Mouse (Mus musculus): ENCODE data around the gene Sctr. TPM values are rescaled to one million over a fixed set of nuclear protein-coding genes. Genes with fewer than 3 reads are reported as not detected.

Gene Sctr
- total and polyA plus RNA-seq, 2 experiments: not detected

- no peaks in the 10 kb centered on the region for H3K79me2 ChIP-seq (ENCODE audit: control insufficient read depth, insufficient read depth, low read length)
- DNase-seq (ENCODE audit: extremely low read depth, low read depth, low spot score): no peak
- TF ChIP-seq POLR2A (IDR thresholded peaks at IDR 0.05; ENCODE audit: extremely low read depth, insufficient read depth, low read length): no peak
- TF ChIP-seq CTCF (IDR thresholded peaks at IDR 0.05; ENCODE audit: low read depth, low read length): no peak
- H3K4me3 ChIP-seq (ENCODE audit: insufficient read depth, low read depth, low read length): no peak overlapping the region
- H3K27me3 ChIP-seq (ENCODE audit: control insufficient read depth, insufficient read depth, low read length): no peaks in the 10 kb centered on the region
- H3K27ac ChIP-seq (replicated peaks; ENCODE audit: insufficient read depth, low read depth, low read length): no peak overlapping the region
- no peaks in the 10 kb centered on the region for H3K36me3 ChIP-seq (ENCODE audit: control insufficient read depth, insufficient read depth, low read length)
- H3K4me1 ChIP-seq (ENCODE audit: control insufficient read depth, insufficient read depth, low read length): peaks cover 7% of the 10 kb centered on the region
- WGBS: 63% methylated on average over 9 of the region's 9 CpGs
- H3K9ac ChIP-seq (ENCODE audit: low read depth, low read length): no peak overlapping the region
Measured at GRCm38 (mm10) chr1:120077746-120078410, 71.2 kb downstream of the Sctr start.

- WGBS: 92% methylated on average over 1 of the region's 1 CpGs
- no peak for DNase-seq (ENCODE audit: extremely low read depth, low read depth, low spot score)
- Histone ChIP-seq H3K27me3 (ENCODE audit: control insufficient read depth, insufficient read depth, low read length) (no peaks in the 10 kb centered on the region), H3K27ac (replicated peaks; ENCODE audit: insufficient read depth, low read depth, low read length) (no peak overlapping the region), H3K4me3 (ENCODE audit: insufficient read depth, low read depth, low read length) (no peak overlapping the region), H3K9ac (ENCODE audit: low read depth, low read length) (no peak overlapping the region), H3K4me1 (ENCODE audit: control insufficient read depth, insufficient read depth, low read length) (no peaks in the 10 kb centered on the region), H3K36me3 (ENCODE audit: control insufficient read depth, insufficient read depth, low read length) (no peaks in the 10 kb centered on the region), H3K79me2 (ENCODE audit: control insufficient read depth, insufficient read depth, low read length) (no peaks in the 10 kb centered on the region)
- TF ChIP-seq POLR2A (IDR thresholded peaks at IDR 0.05; ENCODE audit: extremely low read depth, insufficient read depth, low read length) (no peak), CTCF (IDR thresholded peaks at IDR 0.05; ENCODE audit: low read depth, low read length) (no peak)
Measured at GRCm38 (mm10) chr1:120080632-120081031, 73.9 kb downstream of the Sctr start.

- Histone ChIP-seq H3K36me3 (ENCODE audit: control insufficient read depth, insufficient read depth, low read length) (no peaks in the 10 kb centered on the region), H3K27me3 (ENCODE audit: control insufficient read depth, insufficient read depth, low read length) (no peaks in the 10 kb centered on the region), H3K4me1 (ENCODE audit: control insufficient read depth, insufficient read depth, low read length) (no peaks in the 10 kb centered on the region), H3K79me2 (ENCODE audit: control insufficient read depth, insufficient read depth, low read length) (no peaks in the 10 kb centered on the region), H3K9ac (ENCODE audit: low read depth, low read length) (no peak overlapping the region), H3K27ac (replicated peaks; ENCODE audit: insufficient read depth, low read depth, low read length) (no peak overlapping the region), H3K4me3 (ENCODE audit: insufficient read depth, low read depth, low read length) (no peak overlapping the region)
- 22% methylated on average over 7 of the region's 7 CpGs for WGBS
- DNase-seq (ENCODE audit: extremely low read depth, low read depth, low spot score): no peak
- TF ChIP-seq POLR2A (IDR thresholded peaks at IDR 0.05; ENCODE audit: extremely low read depth, insufficient read depth, low read length) (no peak), CTCF (IDR thresholded peaks at IDR 0.05; ENCODE audit: low read depth, low read length) (no peak)
Measured at GRCm38 (mm10) chr1:120082957-120083585, 76.4 kb downstream of the Sctr start.

- H3K27ac ChIP-seq (replicated peaks; ENCODE audit: insufficient read depth, low read depth, low read length): no peak overlapping the region
- WGBS: 80% methylated on average over 5 of the region's 5 CpGs
- no peaks in the 10 kb centered on the region for H3K79me2 ChIP-seq (ENCODE audit: control insufficient read depth, insufficient read depth, low read length)
- no peaks in the 10 kb centered on the region for H3K36me3 ChIP-seq (ENCODE audit: control insufficient read depth, insufficient read depth, low read length)
- TF ChIP-seq CTCF (IDR thresholded peaks at IDR 0.05; ENCODE audit: low read depth, low read length) (no peak), POLR2A (IDR thresholded peaks at IDR 0.05; ENCODE audit: extremely low read depth, insufficient read depth, low read length) (no peak)
- DNase-seq (ENCODE audit: extremely low read depth, low read depth, low spot score): no peak
- no peaks in the 10 kb centered on the region for H3K4me1 ChIP-seq (ENCODE audit: control insufficient read depth, insufficient read depth, low read length)
- H3K27me3 ChIP-seq (ENCODE audit: control insufficient read depth, insufficient read depth, low read length): no peaks in the 10 kb centered on the region
- H3K4me3 ChIP-seq (ENCODE audit: insufficient read depth, low read depth, low read length): no peak overlapping the region
- H3K9ac ChIP-seq (ENCODE audit: low read depth, low read length): no peak overlapping the region
Measured at GRCm38 (mm10) chr1:120083921-120084517, 77.3 kb downstream of the Sctr start.

GRCm38 (mm10) chr1:120085696-120086095 is 79.0 kb downstream of the Sctr start:
- 86% methylated on average over 3 of the region's 3 CpGs for WGBS
- TF ChIP-seq CTCF (IDR thresholded peaks at IDR 0.05; ENCODE audit: low read depth, low read length) (no peak), POLR2A (IDR thresholded peaks at IDR 0.05; ENCODE audit: extremely low read depth, insufficient read depth, low read length) (no peak)
- H3K9ac ChIP-seq (ENCODE audit: low read depth, low read length): no peak overlapping the region
- H3K79me2 ChIP-seq (ENCODE audit: control insufficient read depth, insufficient read depth, low read length): no peaks in the 10 kb centered on the region
- no peaks in the 10 kb centered on the region for H3K27me3 ChIP-seq (ENCODE audit: control insufficient read depth, insufficient read depth, low read length)
- H3K4me1 ChIP-seq (ENCODE audit: control insufficient read depth, insufficient read depth, low read length): no peaks in the 10 kb centered on the region
- no peak overlapping the region for H3K27ac ChIP-seq (replicated peaks; ENCODE audit: insufficient read depth, low read depth, low read length)
- DNase-seq (ENCODE audit: extremely low read depth, low read depth, low spot score): no peak
- no peak overlapping the region for H3K4me3 ChIP-seq (ENCODE audit: insufficient read depth, low read depth, low read length)
- H3K36me3 ChIP-seq (ENCODE audit: control insufficient read depth, insufficient read depth, low read length): no peaks in the 10 kb centered on the region

GRCm38 (mm10) chr1:120086644-120087043 is 80.0 kb downstream of the Sctr start:
- H3K27ac ChIP-seq (replicated peaks; ENCODE audit: insufficient read depth, low read depth, low read length): no peak overlapping the region
- 78% methylated on average over 13 of the region's 13 CpGs for WGBS
- H3K4me3 ChIP-seq (ENCODE audit: insufficient read depth, low read depth, low read length): no peak overlapping the region
- H3K9ac ChIP-seq (ENCODE audit: low read depth, low read length): no peak overlapping the region
- H3K79me2 ChIP-seq (ENCODE audit: control insufficient read depth, insufficient read depth, low read length): no peaks in the 10 kb centered on the region
- no peaks in the 10 kb centered on the region for H3K27me3 ChIP-seq (ENCODE audit: control insufficient read depth, insufficient read depth, low read length)
- no peak for TF ChIP-seq POLR2A (IDR thresholded peaks at IDR 0.05; ENCODE audit: extremely low read depth, insufficient read depth, low read length)
- TF ChIP-seq CTCF (IDR thresholded peaks at IDR 0.05; ENCODE audit: low read depth, low read length): no peak
- H3K4me1 ChIP-seq (ENCODE audit: control insufficient read depth, insufficient read depth, low read length): no peaks in the 10 kb centered on the region
- no peak for DNase-seq (ENCODE audit: extremely low read depth, low read depth, low spot score)
- no peaks in the 10 kb centered on the region for H3K36me3 ChIP-seq (ENCODE audit: control insufficient read depth, insufficient read depth, low read length)
